Mouse (Mus musculus) 3134 (cell line): ENCODE data around the gene Ltb4r1.

Experiments used
- DNase-seq: peaks from one replicate; pipeline ENCODE4 v3.0.0-alpha.2; 2011; ENCODE audit warnings: low spot score; ENCODE audit not compliant: insufficient read length; ENCODE audit errors: extremely low read depth

Gene Ltb4r1

GRCm38 (mm10) chr14:55745861-55746237 lies 19.9 kb upstream of the Ltb4r1 start:
- no peak for DNase-seq

- no peak for DNase-seq
These were observed 18.5 kb upstream of the Ltb4r1 start for GRCm38 (mm10) chr14:55747051-55747847.

GRCm38 (mm10) chr14:55757566-55757965 lies 8.2 kb upstream of the Ltb4r1 start:
- DNase-seq: no peak

GRCm38 (mm10) chr14:55758363-55758784 lies 7.4 kb upstream of the Ltb4r1 start, which contains the start of gene Cideb:
Cideb (minus strand) TSS chr14:55758458.
- peak; percentile 39 for DNase-seq

- peak; percentile 51 for DNase-seq
These were observed 5.6 kb upstream of the Ltb4r1 start for GRCm38 (mm10) chr14:55760156-55760555.

GRCm38 (mm10) chr14:55761163-55761562 lies 4.6 kb upstream of the Ltb4r1 start, which contains the start of gene Ltb4r2:
Ltb4r2 (plus strand) TSS chr14:55761428.
- DNase-seq: no peak

GRCm38 (mm10) chr14:55762001-55762821 lies 3.6 kb upstream of the Ltb4r1 start:
- DNase-seq: no peak

GRCm38 (mm10) chr14:55763166-55763565 lies 2.6 kb upstream of the Ltb4r1 start:
- DNase-seq: no peak

GRCm38 (mm10) chr14:55767519-55768414 lies 2.0 kb downstream of the Ltb4r1 start:
- DNase-seq: no peak

- no peak for DNase-seq
These were observed 2.8 kb downstream of the Ltb4r1 start for GRCm38 (mm10) chr14:55768555-55768954.

- DNase-seq: no peak
These were observed 3.4 kb downstream of the Ltb4r1 start for GRCm38 (mm10) chr14:55769087-55769703.

GRCm38 (mm10) chr14:55776711-55777110 lies 10.9 kb downstream of the Ltb4r1 start:
- no peak for DNase-seq

- DNase-seq: no peak
These were observed 11.4 kb downstream of the Ltb4r1 start for GRCm38 (mm10) chr14:55777176-55777575.

GRCm38 (mm10) chr14:55777806-55778205 lies 12.0 kb downstream of the Ltb4r1 start:
- DNase-seq: no peak

- no peak for DNase-seq
These were observed 12.9 kb downstream of the Ltb4r1 start for GRCm38 (mm10) chr14:55778686-55779085.

- DNase-seq: no peak
These were observed 13.9 kb downstream of the Ltb4r1 start for GRCm38 (mm10) chr14:55779656-55780055.

- no peak for DNase-seq
These were observed 15.0 kb downstream of the Ltb4r1 start for GRCm38 (mm10) chr14:55780736-55781135.

GRCm38 (mm10) chr14:55781310-55781709 lies 15.5 kb downstream of the Ltb4r1 start:
- no peak for DNase-seq

- no peak for DNase-seq
These were observed 16.7 kb downstream of the Ltb4r1 start for GRCm38 (mm10) chr14:55782361-55782960.
